Mouse (Mus musculus) liver, adult 2 months (tissue): ENCODE results near the gene Klk10. TPM values are rescaled to one million over a fixed set of nuclear protein-coding genes. Genes with fewer than 3 reads are reported as not detected.

ENCODE experiments used
- DNase-seq: peaks from one replicate; pipeline ENCODE4 v3.0.0-alpha.2; 2011; ENCODE audit warnings: low read depth, low spot score; ENCODE audit errors: extremely low read depth
- H3K27ac ChIP-seq: fragments of 200-500 bp; replicated peaks from 2 replicates; pipeline ENCODE4 v1.5.1; 2012; ENCODE audit warnings: low read depth, mild to moderate bottlenecking, control low read depth, inconsistent platforms, low read length; ENCODE audit not compliant: insufficient read depth
- H3K27me3 ChIP-seq: fragments of 200-500 bp; 2 replicates; pipeline ENCODE4 v1.6.1; 2012; ENCODE audit warnings: mild to moderate bottlenecking, moderate library complexity, low read length, inconsistent platforms; ENCODE audit not compliant: control insufficient read depth, insufficient read depth
- H3K36me3 ChIP-seq: fragments of 200-500 bp; 2 replicates; pipeline ENCODE4 v1.6.1; 2012; ENCODE audit warnings: low read length, inconsistent platforms; ENCODE audit not compliant: control insufficient read depth, insufficient read depth
- H3K4me1 ChIP-seq: fragments of 200-500 bp; 2 replicates; pipeline ENCODE4 v1.6.1; 2011; ENCODE audit warnings: low read length; ENCODE audit not compliant: control insufficient read depth, insufficient read depth
- H3K4me3 ChIP-seq: fragments of 200-500 bp; 2 replicates; pipeline ENCODE4 v1.5.1; 2011; ENCODE audit warnings: low read depth, mild to moderate bottlenecking, control low read depth, low read length, moderate library complexity; ENCODE audit not compliant: insufficient read depth
- H3K79me2 ChIP-seq: fragments of 200-500 bp; 2 replicates; pipeline ENCODE4 v1.6.1; 2012; ENCODE audit warnings: inconsistent platforms, mild to moderate bottlenecking, low read length, moderate library complexity; ENCODE audit not compliant: control insufficient read depth, insufficient read depth
- H3K9ac ChIP-seq: fragments of 200-500 bp; 2 replicates; pipeline ENCODE4 v1.6.1; 2012; ENCODE audit warnings: low read depth, mild to moderate bottlenecking, control low read depth, inconsistent platforms, low read length
- CTCF ChIP-seq: fragments of 200-500 bp; IDR thresholded peaks from 2 replicates; pipeline ENCODE4 v1.5.1; 2011; ENCODE audit warnings: low read depth, low read length, control low read depth
- POLR2A ChIP-seq: fragments of 200-500 bp; IDR thresholded peaks from 2 replicates; pipeline ENCODE4 v1.6.1; 2011; ENCODE audit warnings: low read length, control low read depth; ENCODE audit not compliant: insufficient read depth; ENCODE audit errors: extremely low read depth
- WGBS: fragments of 180-500 bp; shearing (Covaris S2); methylation state at CpG from one replicate; pipeline ENCODE4 v1.1.7; 2018; 5-methylcytosine and 5-hydroxymethylcytosine counted together
- polyA plus RNA-seq: library from polyadenylated mRNA; depleted of rRNA; stranded (reverse); fragments of >200 nt; gene quantifications from 2 replicates; pipeline ENCODE4 v1.2.3, GENCODE M21; 2012
- total RNA-seq: library from RNA; depleted of rRNA; stranded (reverse); fragments of >200 nt; gene quantifications from 2 replicates; pipeline ENCODE4 v1.2.3, GENCODE M21; 2014

The Klk10 gene
- total and polyA plus RNA-seq, 2 experiments: not detected

GRCm38 (mm10) chr7:43797844-43798462 lies 17.1 kb downstream of the Klk10 start:
- TF ChIP-seq CTCF: no peak
- TF ChIP-seq POLR2A: no peak
- Histone ChIP-seq H3K4me1 (no peaks in the 10 kb centered on the region), H3K27ac (no peak overlapping the region), H3K9ac (no peak overlapping the region), H3K27me3 (0 out of 2 replicates have a peak, but pooled peaks cover 3% of the 10 kb centered on the region), H3K79me2 (no peaks in the 10 kb centered on the region), H3K4me3 (no peak overlapping the region), H3K36me3 (no peaks in the 10 kb centered on the region)
- WGBS: 28% methylated on average over 13 of the region's 13 CpGs
- no peak for DNase-seq

GRCm38 (mm10) chr7:43799876-43800275 lies 19.0 kb downstream of the Klk10 start:
- 75% methylated on average over 7 of the region's 7 CpGs for WGBS
- Histone ChIP-seq H3K4me1 (no peaks in the 10 kb centered on the region), H3K27me3 (0 out of 2 replicates have a peak, but pooled peaks cover 3% of the 10 kb centered on the region), H3K79me2 (no peaks in the 10 kb centered on the region), H3K36me3 (no peaks in the 10 kb centered on the region), H3K9ac (no peak overlapping the region), H3K4me3 (no peak overlapping the region), H3K27ac (no peak overlapping the region)
- TF ChIP-seq CTCF (no peak), POLR2A (no peak)
- DNase-seq: no peak

- H3K4me3 ChIP-seq: no peak within 1 kb of the TSS
- no peaks in the 10 kb centered on the region for H3K27me3 ChIP-seq
- no peak for DNase-seq
- 52% methylated on average over 5 of the region's 5 CpGs for WGBS
- H3K27ac ChIP-seq: no peak within 1 kb of the TSS
- no peaks in the 10 kb centered on the region for H3K4me1 ChIP-seq
- H3K36me3 ChIP-seq: no peaks in the 10 kb centered on the region
- H3K79me2 ChIP-seq: no peaks in the 10 kb centered on the region
- no peak within 1 kb of the TSS for H3K9ac ChIP-seq
- no peak for TF ChIP-seq CTCF
- no peak for TF ChIP-seq POLR2A
These were observed 30.2 kb downstream of the Klk10 start, which contains the start of gene Klk7 for GRCm38 (mm10) chr7:43810994-43811393. TSS of gene Klk7 (plus strand) at chr7:43811294.

- Histone ChIP-seq H3K27me3 (no peaks in the 10 kb centered on the region; the same call in 1 of the 2 replicates), H3K79me2 (no peaks in the 10 kb centered on the region), H3K4me3 (no peak overlapping the region), H3K36me3 (no peaks in the 10 kb centered on the region), H3K27ac (no peak overlapping the region), H3K4me1 (no peaks in the 10 kb centered on the region), H3K9ac (no peak overlapping the region)
- 78% methylated on average over 7 of the region's 7 CpGs for WGBS
- no peak for DNase-seq
- no peak for TF ChIP-seq POLR2A
- no peak for TF ChIP-seq CTCF
These were observed 34.4 kb downstream of the Klk10 start for GRCm38 (mm10) chr7:43815211-43815610.

GRCm38 (mm10) chr7:43816746-43817145 lies 35.9 kb downstream of the Klk10 start:
- no peak for DNase-seq
- TF ChIP-seq CTCF: no peak
- no peak for TF ChIP-seq POLR2A
- no peaks in the 10 kb centered on the region for H3K36me3 ChIP-seq
- no peaks in the 10 kb centered on the region for H3K4me1 ChIP-seq
- no peaks in the 10 kb centered on the region for H3K79me2 ChIP-seq
- H3K4me3 ChIP-seq: no peak overlapping the region
- H3K27ac ChIP-seq: no peak overlapping the region
- no peaks in the 10 kb centered on the region; the same call in 1 of the 2 replicates for H3K27me3 ChIP-seq
- no peak overlapping the region for H3K9ac ChIP-seq

GRCm38 (mm10) chr7:43821581-43821980 lies 40.7 kb downstream of the Klk10 start:
- Histone ChIP-seq H3K4me3 (no peak overlapping the region), H3K9ac (no peak overlapping the region), H3K27me3 (no peaks in the 10 kb centered on the region; the same call in 1 of the 2 replicates), H3K36me3 (no peaks in the 10 kb centered on the region), H3K79me2 (no peaks in the 10 kb centered on the region), H3K27ac (no peak overlapping the region), H3K4me1 (no peaks in the 10 kb centered on the region)
- TF ChIP-seq CTCF (no peak), POLR2A (no peak)
- WGBS: 82% methylated on average over 7 of the region's 7 CpGs
- DNase-seq: no peak
